Mouse (Mus musculus) E14TG2a.4 (cell line): ENCODE results near the gene Kcnip3.

Source experiments
- CTCF ChIP-seq: conservative IDR thresholded peaks from 2 replicates; pipeline ENCODE4 v1.5.1; 2014; ENCODE audit warnings: low read length
- POU5F1 ChIP-seq: IDR thresholded peaks from 2 replicates; pipeline ENCODE4 v1.6.1; 2014; ENCODE audit warnings: low read length, borderline replicate concordance

GRCm38 (mm10) chr2:127435554-127435953 lies 86.3 kb downstream of the Kcnip3 start:
- TF ChIP-seq POU5F1 (no peak), CTCF (no peak)
